Mouse (Mus musculus): ENCODE data around the gene Arl14ep.
"Not testable (repeated sequence)": the region's sequence is repeated elsewhere in the genome, so short reads cannot be mapped to it uniquely, and the experiment has no call there.

Gene Arl14ep

DNA sequence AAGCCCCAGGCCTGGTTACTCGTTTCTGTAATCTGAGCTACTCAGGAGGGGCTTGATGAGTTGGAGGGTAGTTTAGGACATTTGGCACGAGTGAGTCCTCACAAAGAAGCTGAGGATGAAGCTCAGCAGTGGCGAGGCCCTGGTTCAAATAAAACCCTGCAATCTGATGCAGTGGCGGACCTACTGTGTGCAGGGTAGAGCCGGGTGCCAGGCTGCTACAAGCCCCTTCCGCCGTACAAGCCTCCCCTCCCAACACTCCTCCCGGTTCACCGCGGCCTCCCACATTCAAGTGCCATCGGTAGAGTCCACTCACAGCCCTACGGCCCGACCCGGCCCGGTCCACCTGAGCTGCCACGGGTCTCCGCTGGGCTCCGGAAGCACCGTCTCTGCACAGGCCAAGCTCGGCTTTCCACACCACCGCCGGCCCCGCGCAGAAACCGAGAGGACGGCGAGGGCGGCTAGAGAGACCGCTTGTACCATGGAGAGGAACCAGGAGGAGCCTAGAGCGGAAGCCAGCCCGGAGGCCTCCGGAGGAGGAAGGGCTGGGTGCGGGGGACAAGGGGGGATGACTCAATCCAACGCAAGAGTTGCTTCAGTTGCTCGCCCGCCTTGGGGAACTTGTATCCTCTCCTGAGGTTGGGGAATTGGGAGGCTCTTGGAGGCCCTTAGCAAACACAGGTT is at the start of gene Arl14ep:
TSS of gene Arl14ep (minus strand) at position 466 of the 681 bp plus-strand sequence.
- peak; percentile 83 for DNase-seq

DNA sequence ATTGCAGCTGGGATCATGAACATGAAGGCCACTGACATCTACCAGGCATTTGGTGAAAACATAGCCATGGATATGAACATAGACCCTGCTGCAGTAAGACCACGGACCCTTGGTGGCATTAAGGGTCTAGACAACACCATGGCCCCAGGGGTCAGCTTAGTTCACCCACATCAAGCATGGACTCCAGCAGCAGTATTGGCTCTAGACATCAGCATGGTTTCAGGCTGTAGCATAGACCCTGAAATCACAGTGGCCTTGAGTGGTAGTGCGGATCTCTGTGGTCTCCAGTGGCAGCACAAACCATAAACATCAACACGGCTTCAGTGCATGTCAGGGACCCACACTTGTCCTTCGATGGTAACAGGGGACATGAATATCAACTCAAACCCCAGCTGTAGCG is 48.5 kb upstream of the Arl14ep start:
- DNase-seq: no peak

DNA sequence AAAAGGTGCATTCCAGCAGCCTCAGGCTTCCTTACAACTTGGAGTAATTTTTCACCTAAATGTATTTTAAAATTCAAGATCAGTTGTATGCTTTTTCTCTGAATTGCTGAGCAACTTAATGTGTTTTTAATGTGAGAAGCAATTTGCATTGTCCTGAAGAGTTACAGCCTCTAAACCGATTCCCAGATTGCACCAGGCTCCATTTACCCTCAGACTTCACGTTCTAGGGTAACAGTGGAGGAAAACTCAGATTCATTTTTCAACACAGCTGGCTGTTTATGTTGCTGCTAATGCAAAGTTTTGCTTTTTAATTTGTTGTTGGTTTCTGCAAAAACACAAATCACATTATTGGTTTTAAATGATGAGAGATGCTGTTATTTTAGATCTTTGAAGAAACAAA is 45.1 kb upstream of the Arl14ep start:
- no peak for DNase-seq

DNA sequence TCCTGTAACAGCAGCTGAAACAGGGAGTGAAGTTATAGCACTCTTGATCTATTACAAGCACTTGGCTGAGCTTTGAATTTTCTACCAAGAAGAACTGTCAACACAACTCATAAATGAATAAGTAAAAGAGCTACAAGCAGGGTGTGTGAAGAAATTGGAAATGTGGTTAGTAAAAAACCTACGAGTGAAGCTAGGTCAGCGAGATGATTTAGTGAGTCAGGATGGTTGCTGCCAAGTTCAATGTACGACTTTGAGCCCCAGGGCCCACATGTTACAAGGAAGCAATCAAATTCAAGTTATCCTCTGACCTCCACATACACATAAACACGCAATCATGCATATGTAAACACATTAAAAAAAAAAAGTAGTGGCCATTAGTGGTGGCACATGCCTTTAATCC is 38.9 kb upstream of the Arl14ep start:
- no peak for DNase-seq

DNA sequence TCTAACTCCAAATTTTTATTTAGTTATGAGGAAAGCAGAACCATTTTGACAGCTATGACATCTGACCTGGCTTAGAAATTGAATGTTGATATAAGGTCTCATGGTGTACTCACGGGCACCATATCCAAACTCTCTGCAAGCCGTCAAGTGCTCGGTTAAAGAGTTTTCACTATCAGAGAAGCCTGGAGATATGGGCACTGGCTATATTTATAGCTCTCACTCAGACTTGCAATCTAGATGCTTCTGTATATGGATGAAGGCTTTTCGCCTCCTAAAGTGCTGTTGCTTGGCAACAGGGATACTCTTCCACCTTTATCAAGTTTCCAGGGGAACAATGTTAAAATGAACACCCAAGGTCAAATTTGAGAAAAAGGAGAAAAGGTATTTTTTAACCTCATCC is 38.1 kb upstream of the Arl14ep start:
- no peak for DNase-seq

DNA sequence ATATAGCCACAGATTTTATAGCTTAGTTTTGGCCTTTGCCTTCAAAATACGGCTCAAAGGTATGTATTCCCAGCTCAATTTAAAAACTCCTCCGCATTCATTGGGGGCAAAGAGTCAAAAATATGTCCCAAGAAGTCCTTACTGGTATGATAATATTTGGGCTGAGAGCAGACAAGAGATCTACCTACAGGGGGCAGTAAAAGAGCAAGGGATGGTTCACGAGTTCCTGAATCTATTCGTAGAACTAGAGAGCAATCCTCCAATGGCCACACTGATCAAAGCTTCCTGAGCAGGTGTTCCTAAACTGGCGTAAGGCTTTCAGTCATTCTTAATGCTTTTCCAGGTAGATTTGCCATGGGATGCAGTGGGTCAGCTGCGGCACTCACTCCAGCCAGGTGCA is 35.9 kb upstream of the Arl14ep start:
- DNase-seq: no peak

DNA sequence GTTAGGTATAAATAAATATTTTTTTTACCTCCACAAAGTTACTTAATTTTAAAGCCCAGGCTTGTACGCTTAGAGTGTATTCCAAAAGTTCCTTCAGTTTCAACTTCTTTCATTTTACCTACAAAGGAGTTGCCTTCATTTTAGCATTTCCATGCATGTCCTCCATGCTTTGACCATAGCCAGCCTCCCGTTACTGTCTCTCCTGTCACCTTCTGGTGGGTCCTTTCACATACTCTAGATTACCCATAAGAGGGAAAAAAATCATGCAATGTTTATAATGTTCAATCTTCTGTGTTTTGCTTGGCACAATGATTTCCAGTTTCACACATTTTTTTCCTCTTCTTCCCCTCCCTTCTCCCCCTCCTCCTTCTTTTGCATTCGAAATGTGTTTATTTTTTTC is 32.2 kb upstream of the Arl14ep start:
- no peak for DNase-seq

DNA sequence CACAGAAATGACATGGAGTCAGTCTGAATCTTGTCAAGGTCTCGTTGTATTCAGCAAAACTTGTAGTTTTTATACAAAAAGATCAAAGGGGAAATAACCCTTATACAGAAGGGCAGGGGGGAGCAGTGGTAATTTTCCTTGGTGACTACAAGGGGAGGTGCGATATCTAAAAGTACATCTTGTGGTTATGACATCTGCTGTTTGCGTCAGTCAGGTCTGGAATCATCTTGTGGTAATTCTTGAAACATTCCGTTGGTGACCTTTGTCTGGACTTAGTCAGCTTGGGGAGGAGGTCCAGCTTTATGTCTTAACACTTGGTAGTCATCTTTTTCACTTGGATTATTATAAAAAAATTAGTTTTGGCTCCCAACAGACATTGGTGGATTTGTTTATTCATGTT is 31.7 kb upstream of the Arl14ep start:
- DNase-seq: not testable (repeated sequence)

DNA sequence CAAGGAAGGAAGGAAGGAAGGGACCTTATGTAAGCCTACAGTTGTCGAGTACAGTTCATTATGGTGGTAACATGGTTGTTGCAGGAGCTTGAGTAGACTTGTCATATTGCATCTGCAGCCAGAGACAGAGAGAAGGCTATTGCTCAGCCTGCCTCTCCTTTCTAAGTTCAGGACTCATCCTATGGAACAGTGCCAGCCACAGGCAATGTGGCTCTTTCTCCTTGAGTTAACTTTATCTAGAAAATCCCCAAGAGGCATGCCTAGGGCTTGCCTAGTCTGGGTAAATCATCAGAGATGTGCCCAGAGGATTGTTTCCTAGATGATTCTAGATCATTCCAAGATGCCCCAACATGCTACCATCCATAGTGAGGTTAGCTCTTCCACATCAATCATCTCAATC is 17.0 kb upstream of the Arl14ep start:
- DNase-seq: no peak

DNA sequence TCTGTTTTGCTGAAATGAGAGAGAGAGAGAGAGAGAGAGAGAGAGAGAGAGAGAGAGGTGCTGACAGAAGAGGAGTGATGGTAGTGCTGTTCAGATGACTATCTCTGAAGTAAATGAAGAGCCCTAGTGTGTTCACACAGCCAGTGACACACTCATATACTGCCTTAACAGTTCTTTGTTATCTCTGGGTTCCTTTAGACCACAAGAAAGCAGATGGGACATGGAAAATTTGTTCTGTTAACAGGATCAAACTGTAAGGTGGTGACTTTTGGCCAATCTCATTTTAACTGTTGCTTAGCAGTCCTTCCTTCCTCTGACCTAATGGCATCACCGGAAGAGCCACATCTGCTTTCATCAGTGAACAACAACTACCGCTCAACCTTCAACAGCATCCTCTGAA is 10.7 kb upstream of the Arl14ep start:
- no peak for DNase-seq

DNA sequence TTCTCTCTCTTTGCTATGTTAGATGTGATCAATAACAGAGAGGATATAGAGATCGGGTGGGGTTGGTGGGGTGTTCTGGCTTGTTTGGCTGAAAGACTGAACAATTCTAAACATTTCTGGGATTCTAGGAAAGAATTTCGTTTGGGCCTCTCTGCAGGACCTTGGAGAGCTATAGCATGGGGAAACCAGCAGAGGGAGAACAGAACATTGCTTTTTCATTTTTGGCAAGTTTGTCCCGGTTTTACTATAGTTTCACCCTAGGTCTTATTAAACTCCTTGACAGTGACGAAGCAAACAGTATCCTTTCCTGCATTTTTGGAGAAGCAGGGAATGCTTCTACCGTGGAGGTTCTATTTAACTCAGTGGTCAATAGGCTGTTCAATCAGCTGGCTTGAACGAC is 8.3 kb upstream of the Arl14ep start:
- no peak for DNase-seq

DNA sequence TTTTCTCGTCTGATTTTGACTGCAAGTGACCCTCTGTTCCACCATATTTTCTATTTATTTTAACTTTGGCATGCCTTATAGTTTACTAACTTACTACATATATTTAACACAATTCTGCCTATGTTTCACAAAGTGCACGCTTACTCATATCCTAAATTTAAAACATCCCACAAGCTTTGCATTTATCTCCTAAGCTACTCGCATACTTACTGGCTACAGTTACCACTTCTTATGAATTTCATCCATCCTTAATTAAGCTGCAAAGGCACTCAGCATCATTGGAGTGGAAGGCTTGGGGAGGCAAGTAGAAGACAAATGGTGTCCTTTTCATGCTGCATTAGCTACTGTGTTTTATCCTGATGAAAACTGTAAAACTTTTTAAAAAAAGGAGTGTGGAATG is 2.2 kb upstream of the Arl14ep start:
- DNase-seq: no peak

DNA sequence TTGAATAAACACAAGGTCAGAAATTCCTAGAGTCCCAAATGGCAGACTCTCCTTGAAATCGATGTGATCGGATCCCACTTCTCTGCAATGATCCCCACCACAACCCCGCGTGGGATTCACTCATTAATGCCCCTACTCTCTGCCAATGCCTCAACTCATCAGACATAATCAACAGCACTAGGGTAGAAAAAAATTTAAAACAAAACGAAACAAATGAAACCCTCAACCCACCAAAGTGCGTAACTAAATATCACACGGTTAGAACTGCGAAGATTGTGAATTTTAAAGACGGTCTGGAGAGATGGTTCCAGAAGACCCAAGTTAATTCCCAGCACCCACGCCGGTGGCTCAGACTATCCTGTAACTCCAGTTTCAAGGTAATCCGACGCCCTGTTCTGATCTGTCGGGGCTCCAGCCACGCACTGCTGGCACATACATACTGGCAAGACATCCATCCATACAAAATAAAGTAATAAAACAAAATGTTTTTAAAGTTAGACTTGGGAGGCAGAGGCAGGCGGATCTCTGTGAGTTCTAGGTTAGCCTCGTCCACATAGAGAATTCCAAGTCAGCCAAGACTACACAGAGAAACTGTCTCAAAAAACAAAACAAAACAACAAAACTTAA is 779 bp downstream of the Arl14ep start:
- DNase-seq: no peak

DNA sequence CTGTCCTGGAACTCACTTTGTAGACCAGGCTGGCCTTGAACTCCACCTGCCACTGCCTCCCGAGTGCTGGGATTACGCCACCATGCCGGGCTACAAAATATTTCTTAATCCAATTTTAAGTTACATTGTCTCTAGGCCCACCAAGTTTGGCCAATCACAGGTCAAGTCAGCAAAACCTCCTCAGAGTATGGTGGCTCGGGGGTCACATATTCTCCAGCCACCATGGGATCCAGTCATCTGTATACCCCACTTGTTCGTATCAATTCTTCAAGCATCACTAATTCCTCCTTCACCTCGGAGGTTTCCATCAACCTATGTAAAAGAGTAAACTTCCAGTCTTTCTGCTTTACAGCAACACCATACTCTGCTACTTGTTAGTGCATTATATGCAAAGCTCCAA is 1.4 kb downstream of the Arl14ep start:
- no peak for DNase-seq

DNA sequence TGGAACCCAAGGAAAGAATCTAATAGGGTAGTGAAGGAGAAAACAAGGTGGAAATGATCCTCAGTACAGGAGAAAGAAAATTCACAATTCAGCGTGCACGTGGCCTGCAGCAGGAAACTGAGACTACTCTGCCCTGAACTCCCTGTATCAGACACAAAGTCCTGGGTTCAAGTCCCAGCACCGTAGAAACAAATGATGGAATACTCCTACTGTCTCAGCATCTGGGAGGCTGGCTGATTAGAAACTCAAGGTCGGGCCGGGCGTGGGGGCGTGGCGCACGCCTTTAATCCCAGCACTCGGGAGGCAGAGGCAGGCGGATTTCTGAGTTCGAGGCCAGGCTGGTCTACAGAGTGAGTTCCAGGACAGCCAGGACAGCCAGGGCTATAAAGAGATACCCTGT is 3.3 kb downstream of the Arl14ep start:
- no peak for DNase-seq

DNA sequence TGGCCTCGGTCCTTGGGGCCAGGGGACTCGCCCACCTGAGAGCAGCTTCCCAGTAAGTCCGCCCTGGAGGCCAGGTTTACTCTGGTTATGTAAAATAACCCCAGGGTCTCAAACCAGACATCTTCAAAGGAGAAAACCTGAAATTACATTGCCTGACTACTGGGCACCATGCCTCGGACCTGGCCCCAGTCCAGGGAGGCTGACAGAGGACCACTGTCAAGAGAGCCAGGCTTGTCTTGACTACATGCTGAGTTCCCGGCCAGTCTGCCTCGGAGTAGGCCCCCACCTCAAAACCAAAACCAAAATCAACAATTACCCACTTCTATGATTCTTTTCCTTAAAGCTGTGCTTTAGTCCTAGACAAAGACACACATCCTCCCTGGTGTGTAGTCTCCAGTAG is 5.9 kb downstream of the Arl14ep start:
- peak; percentile 39 for DNase-seq

DNA sequence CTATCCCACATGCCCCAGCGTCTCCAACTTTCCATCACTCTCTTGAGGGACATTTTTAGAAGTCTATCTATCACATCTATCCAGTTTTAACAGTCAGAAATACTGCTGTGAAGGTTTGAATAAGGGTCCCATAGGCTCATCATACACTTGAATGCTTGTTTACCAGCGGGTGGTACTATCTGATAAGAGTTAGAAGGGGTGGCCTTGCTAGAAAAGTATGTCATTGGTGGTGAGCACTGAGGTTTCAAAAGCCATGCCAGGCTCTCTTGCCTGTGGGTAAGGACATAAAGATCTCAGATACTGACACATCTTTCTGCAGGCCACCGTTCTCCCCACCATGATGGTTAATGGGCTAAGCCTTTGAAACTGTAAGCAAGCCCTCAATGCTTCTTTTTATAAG is 10.7 kb downstream of the Arl14ep start:
- no peak for DNase-seq

DNA sequence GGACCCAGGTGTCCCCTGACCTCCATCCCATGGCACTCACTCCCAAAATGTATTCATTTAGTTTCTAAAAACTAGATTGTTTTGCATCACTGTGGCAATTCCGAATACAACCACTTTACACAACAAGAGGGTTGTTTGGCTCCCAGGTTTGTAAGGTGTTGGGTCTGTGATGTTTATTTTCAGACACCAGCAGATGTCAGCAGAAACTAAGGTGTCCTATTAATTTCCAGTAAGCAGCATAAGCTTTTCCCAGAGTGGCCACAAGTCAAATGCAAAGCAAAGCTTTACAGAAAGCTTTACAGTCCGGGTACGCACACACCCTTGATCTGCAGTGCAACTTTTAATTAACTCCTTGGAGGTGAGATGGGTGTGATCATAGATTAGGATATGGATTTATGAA is 12.6 kb downstream of the Arl14ep start:
- no peak for DNase-seq

DNA sequence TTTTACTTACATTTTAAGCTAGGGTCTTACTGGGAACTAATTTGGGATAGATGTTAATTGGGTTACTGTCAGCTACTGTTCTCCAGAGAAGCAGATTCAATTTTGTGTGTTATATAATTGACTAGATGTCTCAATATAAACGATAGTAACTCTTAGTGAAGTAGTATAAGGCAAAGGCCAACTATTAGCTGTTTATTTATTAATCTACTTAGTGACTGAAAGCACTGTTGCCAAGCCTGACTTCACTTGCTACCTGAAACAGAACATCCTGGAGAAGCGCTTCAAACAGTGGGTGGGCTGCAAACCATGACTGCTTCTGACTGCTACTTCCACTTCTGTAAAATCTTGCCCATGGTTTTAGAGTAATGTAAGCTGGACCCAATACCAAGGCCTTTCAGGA is 13.2 kb downstream of the Arl14ep start:
- DNase-seq: no peak

DNA sequence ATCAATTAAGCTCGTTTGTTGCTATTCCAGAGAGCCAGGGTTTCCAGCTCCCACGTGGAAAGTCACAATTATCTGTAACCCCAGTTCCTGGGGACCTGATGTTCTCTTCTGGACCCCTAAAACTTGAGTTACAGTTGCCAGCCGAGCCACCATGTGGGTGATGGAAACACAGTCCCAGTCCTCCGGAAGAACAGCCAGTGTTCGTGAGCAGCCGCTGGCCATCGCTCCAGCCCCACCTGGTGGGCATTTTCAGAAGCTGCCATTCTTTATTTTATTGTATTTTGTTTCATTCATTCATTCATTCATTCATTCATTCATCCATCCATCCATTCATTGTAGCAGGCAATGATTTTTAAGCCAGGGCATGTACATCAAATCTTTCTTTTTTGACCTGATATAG is 14.0 kb downstream of the Arl14ep start:
- no peak for DNase-seq

DNA sequence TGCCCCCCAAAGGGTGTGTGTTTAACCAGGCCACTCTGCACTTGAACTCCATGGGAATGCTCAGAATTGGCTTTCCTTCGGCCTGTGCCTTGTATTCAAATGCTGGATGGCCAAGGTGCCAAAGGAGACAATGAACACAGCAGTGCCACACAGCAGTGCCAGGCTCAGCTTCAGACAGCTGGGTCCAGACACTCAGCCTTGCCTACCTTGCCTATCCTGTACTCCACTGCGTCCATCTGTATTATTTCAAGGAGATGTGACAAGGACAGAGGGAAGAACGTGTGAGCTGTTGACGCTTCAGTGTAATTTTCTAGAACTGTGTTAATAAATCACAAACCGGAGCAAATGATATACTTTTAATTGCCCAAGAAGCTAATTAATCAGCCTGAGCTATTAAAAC is 14.8 kb downstream of the Arl14ep start:
- no peak for DNase-seq

DNA sequence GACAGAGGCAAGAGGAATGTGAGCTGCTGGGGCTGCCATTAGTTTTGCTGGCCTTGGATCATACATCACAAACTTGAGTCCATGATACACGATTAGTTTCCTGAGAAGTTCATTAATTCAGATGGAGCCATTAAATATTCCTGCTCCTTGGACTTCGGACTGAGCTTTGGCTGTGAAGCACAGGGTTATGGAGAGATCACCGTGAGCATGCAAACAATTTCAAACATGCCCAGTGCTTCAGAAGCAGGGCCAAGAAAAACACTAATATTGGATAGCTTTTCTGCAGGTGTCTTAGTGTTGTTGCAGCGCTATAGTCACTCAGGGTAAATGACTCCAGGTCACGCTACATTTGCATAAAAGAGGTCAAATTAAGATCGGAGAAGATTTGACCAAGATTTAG is 15.3 kb downstream of the Arl14ep start:
- no peak for DNase-seq

DNA sequence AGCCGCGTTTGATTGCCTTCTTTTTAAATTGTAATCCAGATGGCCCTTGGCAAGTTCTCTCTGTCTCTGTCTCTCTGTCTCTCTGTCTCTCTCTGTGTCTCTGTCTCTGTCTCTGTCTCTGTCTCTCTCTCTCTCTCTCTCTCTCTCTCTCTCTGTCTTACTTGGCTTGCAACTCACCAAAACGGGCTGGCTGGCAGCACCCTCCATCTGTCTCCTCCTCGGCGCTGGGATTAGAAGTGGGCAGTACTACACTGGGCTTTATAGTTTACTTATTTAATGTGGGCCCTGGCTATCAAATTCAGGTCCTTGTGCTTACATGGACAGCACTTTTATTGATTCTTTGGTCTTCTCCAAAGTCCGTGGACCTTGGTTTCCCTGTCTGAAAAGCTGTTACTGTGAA is 18.1 kb downstream of the Arl14ep start:
- DNase-seq: no peak

DNA sequence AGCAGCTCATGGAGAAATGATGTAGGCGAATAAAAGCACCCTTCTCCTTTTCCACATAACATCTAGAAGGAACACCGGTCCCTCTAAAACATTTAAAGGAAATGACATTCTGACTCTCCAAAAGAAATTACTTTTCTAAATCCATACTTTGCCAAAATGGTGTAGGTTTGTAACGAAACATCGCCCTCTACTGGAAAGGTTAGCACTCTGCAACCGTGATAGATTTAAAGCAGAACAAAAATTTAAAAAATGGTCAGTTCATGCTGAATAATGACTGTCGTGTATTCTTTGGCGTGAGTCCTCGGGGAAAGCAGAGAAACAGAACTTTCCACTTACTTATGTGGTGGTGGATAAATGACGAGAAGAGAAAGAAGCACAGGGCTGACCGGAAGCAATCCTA is 18.6 kb downstream of the Arl14ep start:
- DNase-seq: no peak

DNA sequence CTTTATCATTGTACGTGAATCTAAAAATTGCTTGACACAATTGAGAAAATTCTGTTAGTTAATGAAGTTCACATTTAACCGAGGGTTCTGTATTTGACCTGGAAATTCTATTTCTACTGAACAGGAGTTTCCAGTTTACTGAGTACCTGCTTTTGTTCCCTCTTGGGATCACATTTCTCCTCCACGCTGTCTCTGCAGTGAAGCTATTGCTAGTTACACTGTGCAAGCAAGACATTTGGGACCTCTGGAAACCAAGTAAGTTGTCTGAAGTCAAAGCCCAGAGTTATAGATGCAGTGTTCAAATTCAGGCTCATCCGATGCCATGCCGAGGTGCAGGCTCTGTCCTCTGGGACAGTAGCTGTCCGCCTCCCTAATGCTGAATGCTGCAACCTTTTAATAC is 19.2 kb downstream of the Arl14ep start:
- DNase-seq: no peak
